Mouse (Mus musculus): ENCODE measurements at regions not wholly inside any gene's neighbourhood (a gene's known extent, or its start where the extent isn't known, plus 50 kb on each side); places are given as distances from the start of the nearest gene placed in this dataset.

- Histone ChIP-seq H3K27ac (ENCODE audit: insufficient read depth, low read length) (no peak overlapping the region), H3K4me1 (ENCODE audit: control insufficient read depth, insufficient read depth, low read length) (no peaks in the 10 kb centered on the region; the same call in 1 of the 2 replicates), H3K4me3 (ENCODE audit: insufficient read depth, low read length) (no peak overlapping the region)
- TF ChIP-seq POLR2A (IDR thresholded peaks at IDR 0.05; ENCODE audit: extremely low read depth, insufficient read depth, low read length), result no peak
- TF ChIP-seq CTCF (IDR thresholded peaks at IDR 0.05; ENCODE audit: extremely low read depth, insufficient read depth, low read length), result no peak
Measured at GRCm38 (mm10) chr1:119217387-119217786, 164.0 kb upstream of the Gli2 start.

GRCm38 (mm10) chr1:119209607-119210007 is 156.2 kb upstream of the Gli2 start:
- no peak overlapping the region for H3K27ac ChIP-seq (ENCODE audit: insufficient read depth, low read length)
- no peak for TF ChIP-seq POLR2A (IDR thresholded peaks at IDR 0.05; ENCODE audit: extremely low read depth, insufficient read depth, low read length)
- TF ChIP-seq CTCF (IDR thresholded peaks at IDR 0.05; ENCODE audit: extremely low read depth, insufficient read depth, low read length), result no peak
- H3K4me1 ChIP-seq (ENCODE audit: control insufficient read depth, insufficient read depth, low read length), result no peaks in the 10 kb centered on the region
- no peak overlapping the region for H3K4me3 ChIP-seq (ENCODE audit: insufficient read depth, low read length)

- no peak overlapping the region for H3K4me3 ChIP-seq (ENCODE audit: insufficient read depth, low read length)
- no peak for TF ChIP-seq POLR2A (IDR thresholded peaks at IDR 0.05; ENCODE audit: extremely low read depth, insufficient read depth, low read length)
- no peak for TF ChIP-seq CTCF (IDR thresholded peaks at IDR 0.05; ENCODE audit: extremely low read depth, insufficient read depth, low read length)
- no peak overlapping the region for H3K27ac ChIP-seq (ENCODE audit: insufficient read depth, low read length)
- H3K4me1 ChIP-seq (ENCODE audit: control insufficient read depth, insufficient read depth, low read length), result no peaks in the 10 kb centered on the region
Measured at GRCm38 (mm10) chr1:119202456-119202855, 149.0 kb upstream of the Gli2 start.

- H3K27ac ChIP-seq (ENCODE audit: insufficient read depth, low read length), result no peak overlapping the region
- no peaks in the 10 kb centered on the region for H3K4me1 ChIP-seq (ENCODE audit: control insufficient read depth, insufficient read depth, low read length)
Measured at GRCm38 (mm10) chr1:119197415-119197700, 143.9 kb upstream of the Gli2 start.

GRCm38 (mm10) chr1:119196674-119197414 is 143.4 kb upstream of the Gli2 start:
- Histone ChIP-seq H3K4me1 (ENCODE audit: control insufficient read depth, insufficient read depth, low read length) (no peaks in the 10 kb centered on the region), H3K27ac (ENCODE audit: insufficient read depth, low read length) (no peak overlapping the region), H3K4me3 (ENCODE audit: insufficient read depth, low read length) (no peak overlapping the region)
- TF ChIP-seq CTCF (IDR thresholded peaks at IDR 0.05; ENCODE audit: extremely low read depth, insufficient read depth, low read length) (no peak), POLR2A (IDR thresholded peaks at IDR 0.05; ENCODE audit: extremely low read depth, insufficient read depth, low read length) (no peak)

More at GRCm38 (mm10) chr1:119197415-119197700, 143.9 kb upstream of the Gli2 start:
- no peak overlapping the region for H3K4me3 ChIP-seq (ENCODE audit: insufficient read depth, low read length)
- TF ChIP-seq CTCF (IDR thresholded peaks at IDR 0.05; ENCODE audit: extremely low read depth, insufficient read depth, low read length), result no peak

- no peak overlapping the region for H3K4me3 ChIP-seq (ENCODE audit: insufficient read depth, low read length)
- TF ChIP-seq POLR2A (IDR thresholded peaks at IDR 0.05; ENCODE audit: extremely low read depth, insufficient read depth, low read length), result no peak
- TF ChIP-seq CTCF (IDR thresholded peaks at IDR 0.05; ENCODE audit: extremely low read depth, insufficient read depth, low read length), result no peak
- peaks cover 3% of the 10 kb centered on the region for H3K4me1 ChIP-seq (ENCODE audit: control insufficient read depth, insufficient read depth, low read length)
- no peak overlapping the region for H3K27ac ChIP-seq (ENCODE audit: insufficient read depth, low read length)
Measured at GRCm38 (mm10) chr1:119194533-119194932, 141.1 kb upstream of the Gli2 start.

GRCm38 (mm10) chr1:119191177-119191576 is 137.8 kb upstream of the Gli2 start:
- Histone ChIP-seq H3K4me3 (ENCODE audit: insufficient read depth, low read length) (no peak overlapping the region), H3K27ac (ENCODE audit: insufficient read depth, low read length) (no peak overlapping the region), H3K4me1 (ENCODE audit: control insufficient read depth, insufficient read depth, low read length) (peaks cover 3% of the 10 kb centered on the region)
- no peak for TF ChIP-seq CTCF (IDR thresholded peaks at IDR 0.05; ENCODE audit: extremely low read depth, insufficient read depth, low read length)
- no peak for TF ChIP-seq POLR2A (IDR thresholded peaks at IDR 0.05; ENCODE audit: extremely low read depth, insufficient read depth, low read length)

GRCm38 (mm10) chr1:119189461-119190066 is 136.1 kb upstream of the Gli2 start:
- no peak overlapping the region for H3K4me3 ChIP-seq (ENCODE audit: insufficient read depth, low read length)
- peaks cover 3% of the 10 kb centered on the region for H3K4me1 ChIP-seq (ENCODE audit: control insufficient read depth, insufficient read depth, low read length)
- no peak overlapping the region for H3K27ac ChIP-seq (ENCODE audit: insufficient read depth, low read length)
- TF ChIP-seq POLR2A (IDR thresholded peaks at IDR 0.05; ENCODE audit: extremely low read depth, insufficient read depth, low read length), result no peak
- no peak for TF ChIP-seq CTCF (IDR thresholded peaks at IDR 0.05; ENCODE audit: extremely low read depth, insufficient read depth, low read length)

GRCm38 (mm10) chr1:119187301-119187700 is 133.9 kb upstream of the Gli2 start:
- Histone ChIP-seq H3K4me3 (ENCODE audit: insufficient read depth, low read length) (no peak overlapping the region), H3K4me1 (ENCODE audit: control insufficient read depth, insufficient read depth, low read length) (peaks cover 4% of the 10 kb centered on the region), H3K27ac (ENCODE audit: insufficient read depth, low read length) (no peak overlapping the region)
- TF ChIP-seq CTCF (IDR thresholded peaks at IDR 0.05; ENCODE audit: extremely low read depth, insufficient read depth, low read length) (no peak), POLR2A (IDR thresholded peaks at IDR 0.05; ENCODE audit: extremely low read depth, insufficient read depth, low read length) (no peak)

- Histone ChIP-seq H3K27ac (ENCODE audit: insufficient read depth, low read length) (no peak overlapping the region), H3K4me3 (ENCODE audit: insufficient read depth, low read length) (no peak overlapping the region), H3K4me1 (ENCODE audit: control insufficient read depth, insufficient read depth, low read length) (peaks cover 4% of the 10 kb centered on the region)
- TF ChIP-seq CTCF (IDR thresholded peaks at IDR 0.05; ENCODE audit: extremely low read depth, insufficient read depth, low read length), result no peak
- TF ChIP-seq POLR2A (IDR thresholded peaks at IDR 0.05; ENCODE audit: extremely low read depth, insufficient read depth, low read length), result no peak
Measured at GRCm38 (mm10) chr1:119186856-119187255, 133.4 kb upstream of the Gli2 start.
